Mouse (Mus musculus) myocyte (in vitro differentiated cells): ENCODE results near the gene Itga11. TPM values are rescaled to one million over a fixed set of nuclear protein-coding genes. Genes with fewer than 3 reads are reported as not detected.

Experiments
- H3K27me3 ChIP-seq: one replicate; pipeline ENCODE4 v1.6.1; 2011; ENCODE audit not compliant: control insufficient read depth, insufficient read depth, insufficient read length
- H3K36me3 ChIP-seq: one replicate; pipeline ENCODE4 v1.6.1; 2011; ENCODE audit not compliant: control insufficient read depth, insufficient read depth
- H3K4me2 ChIP-seq: one replicate; pipeline ENCODE4 v1.6.1; 2011; ENCODE audit warnings: low read depth, control low read depth
- H3K4me3 ChIP-seq: one replicate; pipeline ENCODE4 v1.5.1; 2011; ENCODE audit warnings: mild to moderate bottlenecking, control low read depth, moderate library complexity
- H3K79me2 ChIP-seq: one replicate; pipeline ENCODE4 v1.6.1; 2011; ENCODE audit not compliant: control insufficient read depth, insufficient read depth
- H3ac ChIP-seq: one replicate; pipeline ENCODE4 v1.6.1; 2011; ENCODE audit not compliant: control insufficient read depth, insufficient read length
- CEBPB ChIP-seq: IDR thresholded peaks from 2 replicates; pipeline ENCODE4 v1.6.1; 2011; ENCODE audit warnings: mild to moderate bottlenecking, moderate library complexity; ENCODE audit not compliant: poor library complexity, insufficient read depth, severe bottlenecking
- E2F4 ChIP-seq: IDR thresholded peaks from one replicate; pipeline ENCODE4 v1.6.1; 2011; ENCODE audit warnings: mild to moderate bottlenecking, control low read depth, moderate library complexity; ENCODE audit not compliant: insufficient read depth
- MAX ChIP-seq: IDR thresholded peaks from one replicate; pipeline ENCODE4 v1.6.1; 2011; ENCODE audit warnings: low read depth, mild to moderate bottlenecking, control low read depth
- MYOD1 ChIP-seq, 3 experiments: IDR thresholded peaks; one replicate each; pipeline ENCODE4 v1.6.1; 2011; ENCODE audit warnings: control low read depth in 2 of 3, low read depth in 2 of 3, mild to moderate bottlenecking in 2 of 3, moderate library complexity in 1 of 3; ENCODE audit not compliant: insufficient read length in 2 of 3, control insufficient read depth in 1 of 3
- MYOG ChIP-seq, 3 experiments: IDR thresholded peaks; one replicate each; pipeline ENCODE4 v1.6.1; 2011; ENCODE audit warnings: control low read depth in 2 of 3, low read depth in 2 of 3, mild to moderate bottlenecking in 2 of 3; ENCODE audit not compliant: insufficient read length in 2 of 3, control insufficient read depth in 1 of 3, insufficient read depth in 1 of 3
- POLR2A ChIP-seq: IDR thresholded peaks from one replicate; pipeline ENCODE4 v1.6.1; 2011; ENCODE audit warnings: low read depth, mild to moderate bottlenecking, control low read depth, moderate library complexity; ENCODE audit not compliant: insufficient read length
- POLR2AphosphoS2 ChIP-seq: IDR thresholded peaks from one replicate; pipeline ENCODE4 v1.6.1; 2011; ENCODE audit warnings: low read depth, control low read depth; ENCODE audit not compliant: insufficient read length
- REST ChIP-seq: IDR thresholded peaks from one replicate; pipeline ENCODE4 v1.6.1; 2011; ENCODE audit warnings: mild to moderate bottlenecking, control low read depth, moderate library complexity; ENCODE audit not compliant: insufficient read depth, insufficient read length
- SRF ChIP-seq: IDR thresholded peaks from one replicate; pipeline ENCODE4 v1.6.1; 2011; ENCODE audit warnings: low read depth; ENCODE audit not compliant: control insufficient read depth, insufficient read length
- TCF12 ChIP-seq: IDR thresholded peaks from one replicate; pipeline ENCODE4 v1.6.1; 2011; ENCODE audit warnings: mild to moderate bottlenecking, control low read depth; ENCODE audit not compliant: poor library complexity, insufficient read depth, severe bottlenecking
- TCF3 ChIP-seq: IDR thresholded peaks from one replicate; pipeline ENCODE4 v1.6.1; 2011; ENCODE audit warnings: low read depth, control low read depth; ENCODE audit not compliant: insufficient read length
- USF1 ChIP-seq: IDR thresholded peaks from one replicate; pipeline ENCODE4 v1.6.1; 2011; ENCODE audit warnings: low read depth, mild to moderate bottlenecking, control low read depth, moderate library complexity
- polyA plus RNA-seq: library from polyadenylated mRNA; unstranded; fragments of >200 nt; fragmentation: generic; extraction: Trizol; gene quantifications from one replicate; pipeline ENCODE4 v1.2.1, GENCODE M21; 2012; ENCODE audit warnings: missing spikeins

The Itga11 gene
- polyA plus RNA-seq, 1 experiment: 0.54 TPM

- no peak overlapping the region for H3ac ChIP-seq
- H3K27me3 ChIP-seq: no peaks in the 10 kb centered on the region
- H3K4me2 ChIP-seq: no peak overlapping the region
- H3K36me3 ChIP-seq: no peaks in the 10 kb centered on the region
- no peak overlapping the region for H3K4me3 ChIP-seq
- TF ChIP-seq E2F4: no peak
- TF ChIP-seq TCF3: no peak
- no peak for TF ChIP-seq POLR2AphosphoS2
- no peak for TF ChIP-seq MYOG (IDR thresholded peaks at IDR 0.05; ENCODE audit: control insufficient read depth in 1 of 3, insufficient read depth in 1 of 3, insufficient read length in 2 of 3, low read depth in 2 of 3)
- no peak for TF ChIP-seq USF1
- no peak for TF ChIP-seq POLR2A
- no peak for TF ChIP-seq MYOD1 (IDR thresholded peaks at IDR 0.05; ENCODE audit: control insufficient read depth in 1 of 3, insufficient read length in 2 of 3, low read depth in 2 of 3)
- TF ChIP-seq REST: no peak
- no peak for TF ChIP-seq CEBPB
- TF ChIP-seq MAX: no peak
- no peak for TF ChIP-seq TCF12
- TF ChIP-seq SRF: no peak
- no peaks in the 10 kb centered on the region for H3K79me2 ChIP-seq
Observed at GRCm38 (mm10) chr9:62825791-62826393, 148.3 kb downstream of the Itga11 start.

GRCm38 (mm10) chr9:62826456-62826855 lies 148.8 kb downstream of the Itga11 start:
- Histone ChIP-seq H3K27me3 (no peaks in the 10 kb centered on the region), H3ac (no peak overlapping the region), H3K4me3 (no peak overlapping the region), H3K79me2 (no peaks in the 10 kb centered on the region), H3K4me2 (no peak overlapping the region), H3K36me3 (no peaks in the 10 kb centered on the region)
- TF ChIP-seq POLR2A (no peak), MYOG (IDR thresholded peaks at IDR 0.05; ENCODE audit: control insufficient read depth in 1 of 3, insufficient read depth in 1 of 3, insufficient read length in 2 of 3, low read depth in 2 of 3) (no peak), MAX (no peak), SRF (no peak), MYOD1 (IDR thresholded peaks at IDR 0.05; ENCODE audit: control insufficient read depth in 1 of 3, insufficient read length in 2 of 3, low read depth in 2 of 3) (no peak), CEBPB (no peak)

GRCm38 (mm10) chr9:62827939-62828652 lies 150.5 kb downstream of the Itga11 start:
- TF ChIP-seq TCF12 (no peak), E2F4 (no peak), POLR2AphosphoS2 (no peak), TCF3 (no peak), CEBPB (no peak), MYOG (IDR thresholded peaks at IDR 0.05; ENCODE audit: control insufficient read depth in 1 of 3, insufficient read depth in 1 of 3, insufficient read length in 2 of 3, low read depth in 2 of 3) (no peak), SRF (no peak), POLR2A (no peak), USF1 (no peak), MYOD1 (IDR thresholded peaks at IDR 0.05; ENCODE audit: control insufficient read depth in 1 of 3, insufficient read length in 2 of 3, low read depth in 2 of 3) (no peak)
- Histone ChIP-seq H3K4me3 (no peak overlapping the region), H3K27me3 (no peaks in the 10 kb centered on the region), H3K4me2 (peak overlapping the region; percentile 81), H3ac (no peak overlapping the region), H3K79me2 (no peaks in the 10 kb centered on the region), H3K36me3 (no peaks in the 10 kb centered on the region)

GRCm38 (mm10) chr9:62828662-62829086 lies 151.0 kb downstream of the Itga11 start:
- H3K27me3 ChIP-seq: no peaks in the 10 kb centered on the region
- no peak overlapping the region for H3ac ChIP-seq
- H3K79me2 ChIP-seq: no peaks in the 10 kb centered on the region
- peak overlapping the region; percentile 81 for H3K4me2 ChIP-seq
- H3K4me3 ChIP-seq: no peak overlapping the region
- TF ChIP-seq MYOG (IDR thresholded peaks at IDR 0.05; ENCODE audit: control insufficient read depth in 1 of 3, insufficient read depth in 1 of 3, insufficient read length in 2 of 3, low read depth in 2 of 3) (peak in 2 of 3 experiments; percentile 17 to 68), CEBPB (no peak), TCF3 (peak; percentile 7), MYOD1 (IDR thresholded peaks at IDR 0.05; ENCODE audit: control insufficient read depth in 1 of 3, insufficient read length in 2 of 3, low read depth in 2 of 3) (peak in 2 of 3 experiments; percentile 8 to 46), MAX (peak; percentile 30), POLR2AphosphoS2 (peak; percentile 9), POLR2A (peak; percentile 52), USF1 (no peak), TCF12 (no peak), SRF (peak; percentile 58), REST (no peak)
- H3K36me3 ChIP-seq: no peaks in the 10 kb centered on the region

- Histone ChIP-seq H3K79me2 (no peaks in the 10 kb centered on the region), H3ac (no peak overlapping the region), H3K27me3 (no peaks in the 10 kb centered on the region), H3K4me3 (no peak overlapping the region), H3K4me2 (no peak overlapping the region), H3K36me3 (no peaks in the 10 kb centered on the region)
- TF ChIP-seq E2F4: no peak
- no peak for TF ChIP-seq MAX
- TF ChIP-seq POLR2A: no peak
- no peak for TF ChIP-seq USF1
- TF ChIP-seq REST: no peak
- no peak for TF ChIP-seq MYOD1 (IDR thresholded peaks at IDR 0.05; ENCODE audit: control insufficient read depth in 1 of 3, insufficient read length in 2 of 3, low read depth in 2 of 3)
- TF ChIP-seq CEBPB: no peak
- TF ChIP-seq POLR2AphosphoS2: no peak
- no peak for TF ChIP-seq TCF12
- no peak for TF ChIP-seq TCF3
- no peak for TF ChIP-seq SRF
- TF ChIP-seq MYOG (IDR thresholded peaks at IDR 0.05; ENCODE audit: control insufficient read depth in 1 of 3, insufficient read depth in 1 of 3, insufficient read length in 2 of 3, low read depth in 2 of 3): no peak
Observed at GRCm38 (mm10) chr9:62829877-62830276, 152.3 kb downstream of the Itga11 start.
